Mouse (Mus musculus) limb, embryonic 13.5 days (tissue): ENCODE measurements at regions not wholly inside any gene's neighbourhood (a gene's known extent, or its start where the extent isn't known, plus 50 kb on each side); places are given as distances from the start of the nearest gene placed in this dataset.

Experiments
- ATAC-seq: fragments of 200-750 bp; cut with Nextera tagmentation; 2 replicates; pipeline ENCODE4 v1.8.0; 2017; ENCODE audit warnings: low read depth, moderate number of reproducible peaks, moderate TSS enrichment; ENCODE audit not compliant: low FRiP score
- H3K27ac ChIP-seq: fragments of 300-500 bp; sonication (generic); 2 replicates; pipeline ENCODE4 v1.5.1; 2015; ENCODE audit warnings: inconsistent platforms, mild to moderate bottlenecking, moderate library complexity
- H3K27me3 ChIP-seq: fragments of 300-500 bp; sonication (generic); 2 replicates; pipeline ENCODE4 v1.6.1; 2015; ENCODE audit warnings: mild to moderate bottlenecking, inconsistent platforms
- H3K36me3 ChIP-seq: fragments of 300-500 bp; sonication (generic); 2 replicates; pipeline ENCODE4 v1.6.1; 2015; ENCODE audit warnings: inconsistent platforms, mild to moderate bottlenecking, moderate library complexity
- H3K4me1 ChIP-seq: fragments of 300-500 bp; sonication (generic); 2 replicates; pipeline ENCODE4 v1.6.1; 2015; ENCODE audit warnings: inconsistent platforms
- H3K4me2 ChIP-seq: fragments of 300-500 bp; sonication (generic); replicated peaks from 2 replicates; pipeline ENCODE4 v1.6.1; 2015; ENCODE audit warnings: inconsistent platforms, mild to moderate bottlenecking, moderate library complexity
- H3K4me3 ChIP-seq: fragments of 300-500 bp; sonication (generic); 2 replicates; pipeline ENCODE4 v1.5.1; 2015; ENCODE audit warnings: moderate library complexity, mild to moderate bottlenecking, inconsistent platforms
- H3K9ac ChIP-seq: fragments of 300-500 bp; sonication (generic); 2 replicates; pipeline ENCODE4 v1.6.1; 2015; ENCODE audit warnings: mild to moderate bottlenecking, inconsistent platforms
- H3K9me3 ChIP-seq: fragments of 300-500 bp; sonication (generic); 2 replicates; pipeline ENCODE4 v1.6.1; 2016; ENCODE audit warnings: inconsistent platforms
- WGBS: fragments of 180-500 bp; shearing (Covaris S2); methylation state at CpG from one replicate; pipeline ENCODE4 v1.1.7; 2015; 5-methylcytosine and 5-hydroxymethylcytosine counted together

- Histone ChIP-seq H3K9ac (no peak overlapping the region), H3K4me2 (no peak overlapping the region), H3K27me3 (no peaks in the 10 kb centered on the region), H3K36me3 (no peaks in the 10 kb centered on the region), H3K4me3 (no peak overlapping the region), H3K9me3 (no peaks in the 10 kb centered on the region), H3K4me1 (peaks cover 17% of the 10 kb centered on the region; the same call in 1 of the 2 replicates), H3K27ac (no peak overlapping the region)
- no peak for ATAC-seq
- WGBS = 82% methylated on average over 10 of the region's 10 CpGs
These were observed 52.0 kb upstream of the Zfp648 start for GRCm38 (mm10) chr1:154148948-154149347.

DNA sequence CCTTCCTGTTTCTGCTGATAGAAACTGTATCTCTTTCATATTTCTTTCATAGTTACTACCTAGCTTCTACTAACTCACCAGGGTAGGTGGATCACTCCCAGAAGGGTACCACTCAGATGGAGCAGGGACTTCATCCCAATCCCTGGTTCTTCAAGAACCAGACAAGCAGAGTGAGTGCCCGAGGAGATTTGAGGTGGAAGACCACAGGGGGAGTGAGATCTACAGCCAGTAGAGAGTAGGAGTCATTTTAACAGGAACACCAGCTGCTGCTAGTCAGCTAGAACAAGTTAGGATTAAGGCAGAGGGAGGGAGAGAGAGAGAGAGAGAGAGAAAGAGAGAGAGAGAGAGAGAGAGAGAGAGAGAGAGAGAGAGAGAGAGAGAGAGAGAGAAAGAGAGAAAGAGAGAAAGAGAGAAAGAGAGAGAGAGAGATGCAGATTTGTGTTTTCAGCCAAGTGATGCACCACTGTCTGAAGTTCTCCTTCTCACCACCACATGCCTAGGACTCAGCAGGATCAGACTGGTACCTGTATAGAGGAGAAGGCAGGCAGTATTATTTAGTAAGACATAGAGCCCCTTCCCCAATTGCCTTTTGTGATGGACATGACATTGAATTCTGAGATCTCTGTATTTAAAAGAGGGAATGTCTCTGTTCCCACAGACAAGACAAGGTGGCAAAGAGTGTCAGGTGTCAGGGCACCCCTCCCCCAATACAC is 51.4 kb upstream of the Zfp648 start:
- Histone ChIP-seq H3K27me3 (no peaks in the 10 kb centered on the region), H3K36me3 (no peaks in the 10 kb centered on the region), H3K9ac (no peak overlapping the region), H3K4me2 (no peak overlapping the region), H3K4me3 (no peak overlapping the region), H3K9me3 (no peaks in the 10 kb centered on the region), H3K27ac (no peak overlapping the region), H3K4me1 (peaks cover 17% of the 10 kb centered on the region; the same call in 1 of the 2 replicates)
- whole genome bisulfite sequencing = 62% methylated on average over 1 of the region's 1 CpGs
- ATAC-seq = no peak

DNA sequence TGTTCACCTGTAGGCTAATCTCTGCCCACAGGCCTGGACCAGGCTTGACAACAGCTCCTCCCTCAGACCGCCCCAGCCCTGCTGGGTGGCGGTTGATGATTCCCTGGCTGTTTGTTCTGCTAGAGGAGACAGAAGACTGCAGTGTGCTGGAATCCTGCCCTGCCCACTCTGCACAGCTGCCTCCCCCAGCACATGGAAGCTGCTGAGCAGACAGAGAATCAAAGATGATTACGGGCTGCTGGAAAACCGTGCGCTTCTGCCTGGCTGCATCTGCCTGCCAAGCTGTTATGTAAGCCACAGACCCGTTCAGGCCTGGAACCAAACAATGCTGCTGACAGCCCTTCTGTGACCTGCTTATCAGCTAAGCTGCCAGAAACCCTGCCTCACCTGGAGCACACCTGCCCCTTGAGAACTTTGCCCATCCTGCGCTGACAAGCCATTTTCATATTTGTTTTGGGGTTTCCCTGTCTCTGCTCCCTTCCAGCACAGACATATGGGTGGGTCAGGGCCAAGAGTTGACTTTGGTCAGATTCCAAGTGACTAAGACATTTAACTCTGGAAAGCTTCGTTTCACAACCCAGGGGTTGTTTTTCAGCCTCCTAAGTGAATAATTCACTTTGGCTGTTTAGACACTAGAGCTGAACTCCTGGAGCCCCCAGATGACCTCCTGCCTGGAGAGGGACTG is 50.7 kb upstream of the Zfp648 start:
- Histone ChIP-seq H3K4me3 (no peak overlapping the region), H3K9me3 (no peaks in the 10 kb centered on the region), H3K36me3 (no peaks in the 10 kb centered on the region), H3K4me2 (no peak overlapping the region), H3K4me1 (peaks cover 17% of the 10 kb centered on the region; the same call in 1 of the 2 replicates), H3K27ac (no peak overlapping the region), H3K27me3 (no peaks in the 10 kb centered on the region), H3K9ac (no peak overlapping the region)
- ATAC-seq = 0 out of 2 replicates have a peak, but pooled peaks have one; percentile 57
- 36% methylated on average over 8 of the region's 8 CpGs for WGBS
